Mouse (Mus musculus) lung, adult 2 months (tissue): ENCODE measurements around the gene Lamb2.

Source experiments
- CTCF ChIP-seq: fragments of 200-500 bp; IDR thresholded peaks from 2 replicates; pipeline ENCODE4 v1.5.1; 2011; ENCODE audit warnings: mild to moderate bottlenecking, low read length, control low read depth; ENCODE audit not compliant: insufficient read depth
- POLR2A ChIP-seq: fragments of 200-500 bp; IDR thresholded peaks from 2 replicates; pipeline ENCODE4 v1.6.1; 2011; ENCODE audit warnings: low read depth, mild to moderate bottlenecking, control low read depth, low read length, borderline replicate concordance; ENCODE audit errors: extremely low read depth

DNA sequence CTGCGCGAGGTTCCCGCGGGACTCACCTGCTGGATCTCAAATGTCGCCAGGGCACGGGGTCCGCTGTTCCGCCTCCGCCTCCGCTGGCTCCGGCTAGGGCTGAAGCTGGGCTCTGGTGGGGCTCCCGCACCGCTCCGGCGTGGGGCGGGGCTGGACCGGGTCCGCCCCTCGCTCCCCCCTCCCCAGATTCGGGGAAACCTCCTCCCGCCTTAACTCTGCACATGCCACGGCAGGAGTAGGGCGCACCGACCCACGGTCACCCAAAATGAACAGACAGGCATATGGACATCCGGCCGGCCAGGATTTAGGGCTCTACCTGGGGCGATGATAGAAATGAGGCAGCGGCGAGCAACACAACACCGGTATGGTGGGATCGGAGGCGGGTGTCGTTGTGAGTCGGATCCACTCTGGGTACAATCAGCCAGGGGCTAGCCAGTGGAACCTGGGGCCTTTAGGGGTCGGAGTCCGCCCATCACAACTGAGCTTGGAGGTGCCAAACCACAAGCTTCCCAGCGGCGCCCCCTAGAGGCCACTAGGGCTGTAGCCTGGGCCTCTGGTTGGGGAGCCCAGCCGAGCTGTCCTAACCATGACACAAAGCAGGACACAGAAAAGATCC lies 27.1 kb upstream of the Lamb2 start:
- TF ChIP-seq CTCF (peak; percentile 53), POLR2A (0 out of 2 replicates have a peak, but pooled peaks have one; percentile 16)
